Mouse (Mus musculus) liver, embryonic 15.5 days (tissue): ENCODE data around the gene Rufy1. TPM values are rescaled to one million over a fixed set of nuclear protein-coding genes. Genes with fewer than 3 reads are reported as not detected.
A peak's percentile ranks its signal among the peaks of the same experiment; 100 is the strongest.
"Not testable (repeated sequence)": the region's sequence is repeated elsewhere in the genome, so short reads cannot be mapped to it uniquely, and the experiment has no call there.

Source experiments
- ATAC-seq: fragments of 200-750 bp; cut with Nextera tagmentation; 2 replicates; pipeline ENCODE4 v1.8.0; 2017; ENCODE audit warnings: moderate number of reproducible peaks, mild to moderate bottlenecking, moderate library complexity; ENCODE audit not compliant: insufficient read depth
- H3K27ac ChIP-seq: fragments of 300-500 bp; sonication (generic); replicated peaks from 2 replicates; pipeline ENCODE4 v1.5.1; 2015; ENCODE audit warnings: mild to moderate bottlenecking, inconsistent platforms
- H3K27me3 ChIP-seq: fragments of 300-500 bp; sonication (generic); 2 replicates; pipeline ENCODE4 v1.6.1; 2015; ENCODE audit warnings: mild to moderate bottlenecking, inconsistent platforms
- H3K36me3 ChIP-seq: fragments of 300-500 bp; sonication (generic); replicated peaks from 2 replicates; pipeline ENCODE4 v1.6.1; 2015; ENCODE audit warnings: moderate library complexity, mild to moderate bottlenecking, inconsistent platforms
- H3K4me1 ChIP-seq: fragments of 300-500 bp; sonication (generic); replicated peaks from 2 replicates; pipeline ENCODE4 v1.6.1; 2015; ENCODE audit warnings: inconsistent platforms
- H3K4me2 ChIP-seq: fragments of 300-500 bp; sonication (generic); 2 replicates; pipeline ENCODE4 v1.6.1; 2015; ENCODE audit warnings: moderate library complexity, mild to moderate bottlenecking, inconsistent platforms
- H3K4me3 ChIP-seq: fragments of 300-500 bp; sonication (generic); replicated peaks from 2 replicates; pipeline ENCODE4 v1.5.1; 2015; ENCODE audit warnings: mild to moderate bottlenecking, inconsistent platforms
- H3K9ac ChIP-seq: fragments of 300-500 bp; sonication (generic); 2 replicates; pipeline ENCODE4 v1.6.1; 2015; ENCODE audit warnings: moderate library complexity, mild to moderate bottlenecking, inconsistent platforms
- H3K9me3 ChIP-seq: fragments of 300-500 bp; sonication (generic); replicated peaks from 2 replicates; pipeline ENCODE4 v1.6.1; 2016; ENCODE audit warnings: inconsistent platforms
- WGBS: fragments of 180-500 bp; shearing (Covaris S2); methylation state at CpG from one replicate; pipeline ENCODE4 v1.1.7; 2015; ENCODE audit warnings: mixed read lengths; ENCODE audit not compliant: insufficient replicate concordance; 5-methylcytosine and 5-hydroxymethylcytosine counted together
- polyA plus RNA-seq: library from polyadenylated mRNA; unstranded; fragments of >200 nt; fragmentation: Nextera tagmentation; extraction: Ambion mirVana; gene quantifications from 2 replicates; pipeline ENCODE4 v1.2.1, GENCODE M21; 2015

Rufy1 gene
- polyA plus RNA-seq, 1 experiment from 2014 or later, result 7.5 TPM

DNA sequence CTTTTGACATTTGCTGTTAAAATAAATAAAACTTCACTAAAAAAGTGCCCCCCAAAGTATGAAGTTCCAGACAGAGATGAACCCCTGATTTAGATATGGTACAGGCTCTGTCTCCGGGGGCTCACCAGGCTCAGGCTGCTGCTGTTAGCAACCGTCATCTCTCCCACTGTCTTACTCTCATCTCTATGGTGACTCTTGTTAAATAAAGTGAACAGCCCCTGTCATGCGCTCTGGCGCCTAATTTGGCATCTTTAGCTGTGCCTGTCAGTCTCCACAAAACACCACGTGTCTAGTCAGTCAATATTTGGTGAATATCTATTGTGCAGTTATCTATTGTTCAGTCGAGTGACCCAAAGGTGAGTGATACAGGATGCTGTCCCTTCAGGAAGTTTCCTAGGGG is 24.0 kb upstream of the Rufy1 start:
- H3K27ac ChIP-seq, result no peak overlapping the region
- ATAC-seq, result no peak
- H3K4me3 ChIP-seq, result no peak overlapping the region
- H3K4me1 ChIP-seq, result no peaks in the 10 kb centered on the region
- H3K9ac ChIP-seq, result no peak overlapping the region
- H3K36me3 ChIP-seq, result no peaks in the 10 kb centered on the region
- H3K9me3 ChIP-seq, result no peaks in the 10 kb centered on the region
- peaks cover 26% of the 10 kb centered on the region for H3K27me3 ChIP-seq
- WGBS, result 53% methylated on average over 6 of the region's 6 CpGs
- H3K4me2 ChIP-seq, result no peak overlapping the region

DNA sequence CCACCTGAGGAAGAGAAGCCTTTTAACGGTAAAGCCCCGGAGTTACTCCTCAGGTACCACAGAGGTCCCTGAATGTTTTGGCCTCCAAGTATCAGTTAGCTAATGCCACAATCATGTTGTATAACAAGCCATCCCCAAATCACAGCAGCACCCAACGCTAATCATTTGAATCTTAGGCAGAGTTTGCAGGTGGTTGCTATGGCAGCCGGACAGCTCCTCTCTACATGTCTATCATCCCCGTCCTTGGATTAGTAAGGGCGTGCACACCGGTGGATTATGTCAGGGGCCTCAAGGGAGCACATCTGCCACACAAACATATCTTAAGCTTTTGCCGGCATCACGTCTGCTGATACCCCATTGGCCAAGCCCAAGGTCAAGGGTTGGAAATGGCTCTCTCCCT is 19.3 kb upstream of the Rufy1 start:
- WGBS, result 68% methylated on average over 9 of the region's 9 CpGs
- Histone ChIP-seq H3K36me3 (no peaks in the 10 kb centered on the region), H3K4me2 (no peak overlapping the region), H3K9me3 (no peaks in the 10 kb centered on the region), H3K27me3 (no peaks in the 10 kb centered on the region), H3K4me1 (no peaks in the 10 kb centered on the region), H3K4me3 (no peak overlapping the region), H3K27ac (no peak overlapping the region), H3K9ac (no peak overlapping the region)
- no peak for ATAC-seq

DNA sequence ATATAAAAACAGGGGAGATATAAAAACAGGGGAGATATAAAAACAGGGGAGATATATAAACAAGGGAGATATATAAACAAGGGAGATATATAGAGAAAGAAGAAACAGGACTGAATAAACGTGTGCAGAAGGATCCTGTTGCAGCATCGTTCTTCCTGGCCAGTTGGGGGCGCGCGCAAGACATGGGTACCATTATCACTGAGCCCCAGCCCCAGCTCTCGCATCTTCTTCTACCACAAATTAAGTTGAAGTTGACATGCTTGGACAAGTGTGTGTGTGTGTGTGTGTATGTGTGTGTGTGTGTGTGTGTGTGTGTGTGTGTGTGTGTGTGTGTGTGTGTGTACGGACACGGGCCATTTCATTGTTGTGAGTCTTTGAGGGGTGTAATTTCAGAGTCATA is 17.2 kb upstream of the Rufy1 start:
- H3K4me1 ChIP-seq, H3K4me2 ChIP-seq, H3K36me3 ChIP-seq, H3K27me3 ChIP-seq, ATAC-seq, H3K9me3 ChIP-seq, H3K9ac ChIP-seq, H3K4me3 ChIP-seq, H3K27ac ChIP-seq: not testable (repeated sequence)
- WGBS, result 48% methylated on average over 8 of the region's 8 CpGs

DNA sequence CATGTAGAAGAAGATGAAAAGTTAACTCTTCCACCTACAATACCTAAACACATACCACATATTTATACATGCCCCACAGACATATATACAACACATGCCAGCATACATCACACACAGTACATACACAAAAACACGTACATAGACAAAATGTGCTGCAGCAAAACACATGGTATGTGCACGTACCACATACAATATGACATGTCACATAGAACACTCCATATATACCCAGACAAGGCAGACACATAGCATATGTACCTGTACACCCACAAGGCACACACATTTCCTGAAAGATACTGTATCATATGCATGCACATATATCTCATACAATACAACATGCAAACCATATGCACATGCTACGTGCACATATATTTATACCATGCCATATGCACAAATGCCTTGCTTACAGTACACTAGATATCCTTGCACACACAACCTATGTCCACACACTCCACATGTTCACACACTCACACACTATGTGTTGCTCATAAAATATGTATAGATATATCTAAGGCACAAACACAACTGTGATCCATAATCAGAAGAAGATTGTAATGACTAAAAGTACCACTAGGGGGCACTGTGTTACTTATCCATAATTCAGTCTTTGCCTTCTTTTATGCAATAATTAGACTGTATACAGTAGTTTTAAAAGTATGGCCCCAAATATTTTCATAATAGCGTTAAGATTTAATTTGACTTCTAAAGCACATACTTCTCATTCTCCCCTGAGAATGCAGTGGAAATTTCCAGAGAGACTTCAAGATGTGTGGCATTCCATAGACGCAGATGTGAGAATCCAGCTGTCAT is 12.5 kb upstream of the Rufy1 start:
- H3K9me3 ChIP-seq, result no peaks in the 10 kb centered on the region
- H3K27ac ChIP-seq, result no peak overlapping the region
- no peak for ATAC-seq
- H3K36me3 ChIP-seq, result no peaks in the 10 kb centered on the region
- H3K4me1 ChIP-seq, result no peaks in the 10 kb centered on the region
- H3K4me3 ChIP-seq, result no peak overlapping the region
- no peak overlapping the region for H3K9ac ChIP-seq
- WGBS, result 67% methylated on average over 5 of the region's 5 CpGs
- H3K27me3 ChIP-seq, result peaks cover 5% of the 10 kb centered on the region; the same call in 1 of the 2 replicates
- no peak overlapping the region for H3K4me2 ChIP-seq

DNA sequence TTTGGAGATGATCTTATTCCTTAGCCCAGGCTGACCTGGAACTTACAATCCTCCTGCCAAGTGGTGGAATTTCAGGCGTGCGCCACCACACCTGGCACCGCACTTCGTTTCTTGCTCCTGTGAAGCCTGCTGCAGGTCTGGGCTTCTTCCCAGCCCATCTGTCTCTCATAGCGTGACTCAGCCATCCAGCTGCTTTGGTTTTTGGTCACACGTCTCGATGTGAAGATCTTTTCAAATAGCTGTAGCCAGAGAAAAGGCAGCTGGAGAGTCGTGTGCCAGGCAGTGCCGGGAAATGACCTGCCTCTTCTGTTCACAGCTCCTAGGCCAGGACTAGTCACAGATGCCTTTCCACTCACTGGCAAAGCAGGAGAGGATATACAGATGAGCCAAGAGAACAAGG is 10.7 kb upstream of the Rufy1 start:
- no peak overlapping the region for H3K27ac ChIP-seq
- ATAC-seq, result no peak
- no peaks in the 10 kb centered on the region for H3K4me1 ChIP-seq

DNA sequence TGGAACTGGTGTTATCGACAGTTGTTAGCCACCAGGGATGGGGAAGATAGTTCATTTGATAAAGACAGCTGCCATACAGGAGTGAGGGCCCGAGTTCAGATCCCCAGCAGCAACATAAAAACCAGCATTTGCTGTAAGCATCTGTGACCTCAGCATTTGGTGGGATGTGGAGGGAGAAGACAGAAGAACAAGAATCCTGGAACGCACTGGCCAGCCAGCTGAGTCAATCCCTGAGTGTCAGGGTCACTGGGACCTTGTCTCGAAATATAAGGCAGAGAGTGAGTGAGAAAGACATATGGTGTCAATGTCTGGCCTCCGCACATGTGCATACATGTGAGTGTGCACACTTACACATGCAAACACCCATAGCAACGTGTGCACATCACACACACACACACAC is 9.8 kb upstream of the Rufy1 start:
- 55% methylated on average over 6 of the region's 6 CpGs for WGBS
- no peak overlapping the region for H3K27ac ChIP-seq
- no peak for ATAC-seq
- H3K9me3 ChIP-seq, result no peaks in the 10 kb centered on the region
- H3K4me1 ChIP-seq, result no peaks in the 10 kb centered on the region
- H3K27me3 ChIP-seq, result peaks cover 5% of the 10 kb centered on the region; the same call in 1 of the 2 replicates
- no peak overlapping the region for H3K9ac ChIP-seq
- no peak overlapping the region for H3K4me2 ChIP-seq
- no peaks in the 10 kb centered on the region for H3K36me3 ChIP-seq
- H3K4me3 ChIP-seq, result no peak overlapping the region

More for the DNA sequence above, 10.7 kb upstream of the Rufy1 start:
- 61% methylated on average over 9 of the region's 9 CpGs for WGBS
- H3K9ac ChIP-seq, result no peak overlapping the region
- H3K9me3 ChIP-seq, result no peaks in the 10 kb centered on the region
- H3K27me3 ChIP-seq, result peaks cover 5% of the 10 kb centered on the region; the same call in 1 of the 2 replicates
- H3K36me3 ChIP-seq, result no peaks in the 10 kb centered on the region
- no peak overlapping the region for H3K4me3 ChIP-seq
- no peak overlapping the region for H3K4me2 ChIP-seq

DNA sequence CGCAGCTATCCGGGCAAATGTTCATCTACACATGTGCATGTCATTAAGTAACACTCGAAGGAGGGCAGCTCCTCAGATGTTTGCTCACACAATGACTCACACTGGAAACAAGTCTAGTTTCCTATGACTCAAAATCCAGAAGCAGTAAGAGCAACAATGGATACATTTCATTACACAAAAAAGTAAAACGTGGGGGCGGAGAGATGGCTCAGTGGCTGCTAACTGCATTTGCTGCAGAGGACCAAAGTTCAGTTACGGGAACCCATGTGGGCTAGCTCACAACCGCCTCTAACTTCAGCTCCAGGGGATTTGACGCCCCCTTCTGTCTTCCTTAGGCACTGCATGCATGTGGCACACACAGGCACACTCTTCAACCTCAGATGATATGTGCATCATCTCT is 8.9 kb upstream of the Rufy1 start:
- Histone ChIP-seq H3K27me3 (peaks cover 5% of the 10 kb centered on the region; the same call in 1 of the 2 replicates), H3K36me3 (no peaks in the 10 kb centered on the region), H3K27ac (no peak overlapping the region), H3K4me1 (no peaks in the 10 kb centered on the region), H3K9ac (no peak overlapping the region), H3K4me2 (no peak overlapping the region), H3K4me3 (no peak overlapping the region), H3K9me3 (no peaks in the 10 kb centered on the region)
- WGBS, result 57% methylated on average over 8 of the region's 8 CpGs
- ATAC-seq, result no peak

DNA sequence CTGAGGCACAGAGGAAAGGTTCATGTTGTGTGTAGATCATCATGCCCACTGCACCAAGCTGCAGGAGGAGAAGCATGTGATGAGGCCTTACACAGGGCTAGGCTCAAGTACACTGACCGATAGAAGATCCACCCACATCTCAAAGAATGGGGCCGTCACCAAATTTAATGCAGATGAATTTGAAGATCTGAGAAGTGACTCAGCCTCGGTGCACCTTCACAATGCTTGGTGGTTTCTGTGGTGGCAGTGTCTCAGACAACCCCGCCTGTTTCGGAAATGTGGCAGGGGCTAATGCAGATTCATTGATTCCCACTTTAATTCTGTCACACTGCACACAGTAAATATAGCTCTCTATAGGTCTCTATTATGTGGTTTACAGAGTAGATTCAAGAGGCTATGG is 2.0 kb upstream of the Rufy1 start:
- H3K27me3 ChIP-seq, result no peaks in the 10 kb centered on the region; the same call in 1 of the 2 replicates
- H3K36me3 ChIP-seq, result no peaks in the 10 kb centered on the region
- H3K27ac ChIP-seq, result no peak overlapping the region
- H3K9me3 ChIP-seq, result no peaks in the 10 kb centered on the region
- H3K9ac ChIP-seq, result no peak overlapping the region
- H3K4me1 ChIP-seq, result peaks cover 21% of the 10 kb centered on the region
- H3K4me2 ChIP-seq, result no peak overlapping the region
- no peak for ATAC-seq
- no peak overlapping the region for H3K4me3 ChIP-seq
- 52% methylated on average over 5 of the region's 5 CpGs for WGBS

DNA sequence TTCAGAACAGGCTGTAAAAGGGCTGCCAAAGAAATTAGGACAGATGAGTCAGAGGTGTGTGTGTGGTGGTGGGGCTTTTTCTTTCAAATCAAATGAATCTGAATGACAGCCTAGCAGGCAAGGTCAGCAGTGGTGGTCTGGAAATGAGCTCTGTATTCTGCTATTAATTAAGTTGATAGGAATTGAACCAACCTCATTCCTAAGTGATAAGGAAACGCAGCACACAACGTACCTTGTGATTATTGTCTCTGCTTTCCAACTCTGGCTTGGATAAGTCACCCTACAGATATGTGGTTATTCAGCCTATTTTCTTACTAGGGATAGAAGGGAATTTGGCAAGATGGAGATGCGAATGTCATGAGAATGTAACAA is 1.1 kb upstream of the Rufy1 start:
- Histone ChIP-seq H3K4me1 (peaks cover 26% of the 10 kb centered on the region), H3K4me2 (peak overlapping the region; percentile 92; the same call in 1 of the 2 replicates), H3K4me3 (peak overlapping the region; percentile 92; the same call in 1 of the 2 replicates), H3K36me3 (no peaks in the 10 kb centered on the region), H3K27ac (0 out of 2 replicates have a peak overlapping the region, but pooled peaks have one; percentile 85), H3K27me3 (no peaks in the 10 kb centered on the region; the same call in 1 of the 2 replicates), H3K9me3 (no peaks in the 10 kb centered on the region), H3K9ac (0 out of 2 replicates have a peak overlapping the region, but pooled peaks have one; percentile 90)
- ATAC-seq, result no peak
- WGBS, result 60% methylated on average over 3 of the region's 3 CpGs

DNA sequence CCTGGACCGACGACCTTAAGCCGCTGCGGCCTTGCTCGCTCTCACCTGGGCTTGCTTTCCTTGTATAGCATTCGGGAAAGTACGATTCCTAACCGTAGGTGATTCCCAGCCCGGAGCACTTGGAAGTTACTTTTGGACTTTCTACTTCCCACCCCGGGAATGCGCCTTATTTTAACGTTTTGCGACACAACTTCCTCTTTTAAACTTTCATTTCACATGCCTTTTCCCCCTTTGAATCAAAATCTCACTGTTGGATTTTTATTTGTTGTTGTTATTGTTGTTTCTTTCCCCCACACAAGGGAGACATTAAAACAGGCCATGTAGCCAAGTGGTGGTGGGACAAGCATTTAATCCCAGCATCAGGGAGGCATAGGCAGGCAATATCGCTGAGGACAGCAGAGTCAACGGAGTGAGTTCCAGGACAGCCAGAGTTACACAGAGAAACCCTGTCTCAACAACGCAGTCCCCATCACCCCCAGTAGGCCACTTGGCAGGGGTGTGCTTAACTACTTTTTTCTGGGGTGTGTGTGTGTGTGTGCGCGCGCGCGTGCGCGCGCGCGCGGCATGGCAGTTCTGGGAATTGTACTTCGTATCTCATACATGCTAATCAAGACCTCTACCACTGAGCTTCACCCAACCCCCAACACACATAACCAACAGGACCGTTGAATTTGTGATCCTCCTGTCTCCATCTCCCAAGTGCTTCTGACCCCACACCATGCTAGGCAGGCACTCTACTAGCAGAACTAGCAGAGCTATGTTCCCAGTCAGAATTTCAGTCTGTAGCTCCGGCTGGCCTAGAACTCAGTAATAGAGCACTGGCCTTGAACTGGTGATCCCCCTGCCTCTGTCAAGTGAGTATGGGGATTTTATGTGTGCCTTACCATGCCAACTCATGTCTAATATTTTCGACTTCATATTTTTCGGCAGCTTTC is 476 bp upstream of the Rufy1 start:
- 26% methylated on average over 32 of the region's 32 CpGs for WGBS
- peak overlapping the region; percentile 92 for H3K4me2 ChIP-seq
- peak; percentile 53 for ATAC-seq
- peak overlapping the region; percentile 92 for H3K4me3 ChIP-seq
- H3K27ac ChIP-seq, result peak overlapping the region; percentile 85
- peak overlapping the region; percentile 90 for H3K9ac ChIP-seq
- H3K27me3 ChIP-seq, result no peaks in the 10 kb centered on the region; the same call in 1 of the 2 replicates
- peaks cover 26% of the 10 kb centered on the region for H3K4me1 ChIP-seq
- H3K36me3 ChIP-seq, result no peaks in the 10 kb centered on the region
- no peaks in the 10 kb centered on the region for H3K9me3 ChIP-seq

DNA sequence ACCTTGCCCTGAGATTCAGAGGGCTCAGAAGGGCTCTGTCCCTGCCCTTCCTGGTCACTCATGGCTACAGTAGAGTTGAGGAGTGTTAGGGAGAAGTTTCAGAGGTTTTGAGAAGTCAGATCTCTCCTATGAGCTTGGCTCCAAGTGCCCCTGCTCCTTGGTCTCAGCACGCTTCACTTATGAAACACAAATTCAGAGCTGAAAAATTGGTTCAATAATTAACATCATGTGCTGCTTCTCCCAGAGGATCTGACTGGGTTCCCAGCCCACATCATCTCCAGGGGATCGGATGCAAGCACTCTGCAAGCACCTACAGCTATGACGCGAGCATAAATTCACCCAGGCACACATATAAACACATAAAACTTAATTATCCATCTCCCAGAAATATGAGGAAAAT is 4.9 kb downstream of the Rufy1 start:
- Histone ChIP-seq H3K4me3 (no peak overlapping the region), H3K27ac (no peak overlapping the region), H3K9me3 (no peaks in the 10 kb centered on the region), H3K27me3 (no peaks in the 10 kb centered on the region; the same call in 1 of the 2 replicates), H3K9ac (no peak overlapping the region), H3K4me1 (peaks cover 31% of the 10 kb centered on the region), H3K36me3 (no peaks in the 10 kb centered on the region), H3K4me2 (no peak overlapping the region)
- WGBS, result 82% methylated on average over 4 of the region's 4 CpGs
- no peak for ATAC-seq
